Mouse (Mus musculus): ENCODE measurements around the gene Nr1d1. TPM values are rescaled to one million over a fixed set of nuclear protein-coding genes. Genes with fewer than 3 reads are reported as not detected.

Gene Nr1d1
- total and polyA plus RNA-seq, 3 experiments, result 2.0 to 5.6 TPM; not detected in 1

DNA sequence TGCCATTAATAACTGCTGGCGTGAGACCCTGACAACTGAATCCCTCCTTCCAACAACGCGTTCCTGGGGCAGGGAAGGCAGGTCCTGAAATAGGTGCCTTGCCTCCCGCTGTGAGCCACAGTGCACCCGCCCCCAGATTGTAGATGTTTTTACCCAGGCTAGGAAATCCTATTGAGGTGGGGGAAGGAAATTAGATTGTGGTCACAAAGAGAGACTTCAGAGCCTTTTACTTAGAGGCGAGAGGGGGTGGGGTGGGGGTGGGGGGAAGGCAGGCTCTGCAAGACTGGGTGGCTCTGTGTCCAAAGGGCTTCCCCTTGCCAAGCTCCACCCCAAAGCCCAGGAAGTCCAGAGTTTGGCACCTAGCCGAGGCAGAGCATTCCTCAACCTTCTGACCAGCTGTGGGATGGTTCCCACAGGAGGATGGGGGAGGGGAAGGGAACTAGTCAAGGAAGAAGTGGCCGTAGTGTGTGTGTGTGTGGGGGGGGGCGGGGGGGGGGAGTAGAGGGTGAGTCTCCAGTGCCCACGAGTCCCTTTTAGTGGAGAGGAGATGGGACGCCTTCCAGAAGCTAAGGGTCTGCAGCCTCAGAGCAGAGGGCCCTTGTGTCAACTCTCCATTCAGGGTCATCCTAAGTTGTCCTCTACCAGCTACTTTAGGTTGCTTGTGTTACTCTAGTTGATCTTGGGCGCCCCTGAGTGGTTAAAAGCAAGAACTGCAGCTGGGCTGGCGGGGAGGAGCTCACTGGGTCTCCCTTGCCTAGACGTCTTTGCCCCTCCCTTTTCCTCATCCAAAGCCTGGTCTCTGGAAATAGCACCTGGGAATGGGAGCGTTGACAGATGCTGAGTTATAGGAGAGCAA lies 11.5 kb upstream of the Nr1d1 start:
- no peaks in the 10 kb centered on the region for H3K27me3 ChIP-seq (ENCODE audit: control insufficient read depth in 1 of 2, insufficient read depth in 2 of 2, low read length in 2 of 2)
- peak overlapping the region; percentile 10 to 42; a peak in 3 of 4 replicates for H3K4me3 ChIP-seq (ENCODE audit: control insufficient read depth in 1 of 2, insufficient read depth in 1 of 2, low read depth in 2 of 2, low read length in 2 of 2)
- peaks cover 18 to 48% of the 10 kb centered on the region in 2 experiments for H3K4me1 ChIP-seq (ENCODE audit: control insufficient read depth in 1 of 2, insufficient read depth in 2 of 2, low read length in 2 of 2)
- H3K27ac ChIP-seq (ENCODE audit: control insufficient read depth, low read depth, low read length), result no peak overlapping the region
- peaks cover 5% of the 10 kb centered on the region; the same call in 1 of the 2 replicates for H3K79me2 ChIP-seq (ENCODE audit: control insufficient read depth, insufficient read depth, low read length, poor library complexity)
- peaks cover 0 to 42% of the 10 kb centered on the region in 2 experiments; a peak in 2 of 4 replicates for H3K36me3 ChIP-seq (ENCODE audit: control insufficient read depth in 1 of 2, insufficient read depth in 2 of 2, low read length in 2 of 2)
- H3K9me3 ChIP-seq (replicated peaks; ENCODE audit: insufficient read depth, low read length), result no peaks in the 10 kb centered on the region
- peak; percentile 95 for DNase-seq (ENCODE audit: low read depth, low spot score)
- peak overlapping the region; percentile 45 for H3K9ac ChIP-seq (ENCODE audit: control insufficient read depth, low read depth, low read length, poor library complexity, severe bottlenecking)
- TF ChIP-seq USF2 (IDR thresholded peaks at IDR 0.05; ENCODE audit: borderline replicate concordance in 1 of 2, insufficient read depth in 1 of 2, low read depth in 1 of 2, low read length in 2 of 2) (no peak), MEF2A (IDR thresholded peaks at IDR 0.05; ENCODE audit: extremely low read depth, insufficient replicate concordance, low read depth, low read length, poor library complexity, severe bottlenecking) (no peak), ELF1 (IDR thresholded peaks at IDR 0.05; ENCODE audit: low read depth, low read length) (no peak), MXI1 (IDR thresholded peaks at IDR 0.05; ENCODE audit: low read depth, low read length) (no peak), ETS1 (IDR thresholded peaks at IDR 0.05; ENCODE audit: low read depth, low read length) (no peak), MAZ (IDR thresholded peaks at IDR 0.05; ENCODE audit: low read depth, low read length) (peak; percentile 91), POLR2A (IDR thresholded peaks at IDR 0.05; ENCODE audit: control insufficient read depth in 1 of 2, insufficient read depth in 1 of 2, low read depth in 1 of 2, low read length in 2 of 2, poor library complexity in 1 of 2) (no peak), CHD2 (IDR thresholded peaks at IDR 0.05; ENCODE audit: low read length) (peak; percentile 28; the same call in 1 of the 2 replicates), MYC (IDR thresholded peaks at IDR 0.05; ENCODE audit: low read depth, low read length) (no peak), JUND (IDR thresholded peaks at IDR 0.05; ENCODE audit: low read depth, low read length) (no peak), E2F4 (IDR thresholded peaks at IDR 0.05; ENCODE audit: borderline replicate concordance, low read depth, low read length) (no peak), POLR2AphosphoS5 (IDR thresholded peaks at IDR 0.05; ENCODE audit: borderline replicate concordance, low read depth, low read length) (no peak), MAX (IDR thresholded peaks at IDR 0.05; ENCODE audit: low read length) (no peak), TAL1 (IDR thresholded peaks at IDR 0.05; ENCODE audit: low read length) (no peak), ZMIZ1 (IDR thresholded peaks at IDR 0.05; ENCODE audit: low read depth, low read length) (no peak), CTCF (IDR thresholded peaks at IDR 0.05 in 2 of 3, conservative IDR thresholded peaks at IDR 0.05 in 1 of 3; ENCODE audit: control insufficient read depth in 1 of 3, insufficient read depth in 1 of 3, low read depth in 2 of 3, low read length in 3 of 3, poor library complexity in 1 of 3, severe bottlenecking in 1 of 3) (peak; percentile 93 to 99 (median 94)), RCOR1 (IDR thresholded peaks at IDR 0.05; ENCODE audit: low read depth, low read length) (no peak), ZKSCAN1 (IDR thresholded peaks at IDR 0.05; ENCODE audit: low read depth, low read length) (no peak), CHD1 (IDR thresholded peaks at IDR 0.05; ENCODE audit: low read depth, low read length) (no peak), RAD21 (IDR thresholded peaks at IDR 0.05; ENCODE audit: low read depth, low read length) (peak; percentile 98), NRF1 (IDR thresholded peaks at IDR 0.05; ENCODE audit: insufficient read depth, low read depth, low read length, poor library complexity, severe bottlenecking) (0 out of 2 replicates have a peak, but pooled peaks have one; percentile 4), UBTF (IDR thresholded peaks at IDR 0.05; ENCODE audit: borderline replicate concordance, insufficient read depth, low read depth, low read length) (no peak), TBP (IDR thresholded peaks at IDR 0.05; ENCODE audit: low read depth, low read length) (no peak), SIN3A (IDR thresholded peaks at IDR 0.05; ENCODE audit: low read length) (peak; percentile 55), USF1 (IDR thresholded peaks at IDR 0.05; ENCODE audit: low read depth, low read length) (no peak), MAFK (IDR thresholded peaks at IDR 0.05; ENCODE audit: borderline replicate concordance, low read depth, low read length) (no peak), BHLHE40 (IDR thresholded peaks at IDR 0.05; ENCODE audit: borderline replicate concordance, low read depth, low read length) (no peak), KAT2A (conservative IDR thresholded peaks at IDR 0.05; ENCODE audit: low read depth, low read length) (no peak), POLR2AphosphoS2 (IDR thresholded peaks at IDR 0.05; ENCODE audit: low read length) (no peak), ZNF384 (IDR thresholded peaks at IDR 0.05; ENCODE audit: low read depth, low read length) (no peak; the same call in 1 of the 2 replicates), TCF12 (IDR thresholded peaks at IDR 0.05; ENCODE audit: low read depth, low read length) (0 out of 2 replicates have a peak, but pooled peaks have one; percentile 25), ZC3H11A (IDR thresholded peaks at IDR 0.05; ENCODE audit: low read depth, low read length) (peak; percentile 99), HCFC1 (IDR thresholded peaks at IDR 0.05; ENCODE audit: low read depth, low read length) (peak; percentile 59), SMC3 (IDR thresholded peaks at IDR 0.05; ENCODE audit: low read depth, low read length) (peak; percentile 98), MYB (IDR thresholded peaks at IDR 0.05; ENCODE audit: low read depth, low read length) (no peak)

Data from MEL (cell line).